ENCODE assay signal across 26 mouse cellular contexts in genomic region chr11:90034646-90035045, GRCm38 (mm10). TPM values are rescaled to one million over a fixed set of nuclear protein-coding genes. Genes with fewer than 3 reads are reported as not detected.
DNase-seq lines count a peak whose midpoint lies in the region; TF ChIP-seq lines count a peak whose summit lies in the region.
"Had no signal": no experiment of that assay in that cellular context is flagged by ENCODE, and none has a peak within 500 bp of the region (broad histone marks: within the 10 kb centered on the region; RNA-seq: fewer than 3 reads in every experiment).

No protein-coding gene starts in this region.

- peak; percentile 82 for TF ChIP-seq POLR2A in lung, adult 2 months (IDR thresholded peaks at IDR 0.05; ENCODE audit: borderline replicate concordance, extremely low read depth, low read depth, low read length)

- H3K4me3 ChIP-seq in lung, adult 2 months (replicated peaks; ENCODE audit: extremely low read depth, low read depth, low read length): peak overlapping the region; percentile 78
- H3K4me3 ChIP-seq: embryonic facial prominence, embryonic 13.5 days; erythroblast, embryonic 14.5 days; forebrain, embryonic 12.5 days; kidney, embryonic 15.5 days; limb, embryonic 13.5 days; liver, embryonic 13.5 days; lung, embryonic 15.5 days; megakaryocyte, embryonic 14.5 days; midbrain, embryonic 13.5 days had no signal

- TF ChIP-seq CTCF in lung, adult 2 months (IDR thresholded peaks at IDR 0.05; ENCODE audit: insufficient read depth, low read length): no peak

- WGBS in lung, adult 2 months: 37% methylated on average over 12 of the region's 12 CpGs

- intact Hi-C loops in heart, postnatal 36 days (cut with DNase I): no loop called here

- peak; percentile 54 to 65 for DNase-seq in heart, adult 18-20 months
- no peak for DNase-seq in heart, postnatal 36 days
- no peak for DNase-seq in lung, adult 2 months
- no peak for DNase-seq in lung, postnatal 14 days
- DNase-seq in lung, postnatal 10 days: peak; percentile 44
- no peak for DNase-seq in urinary bladder, postnatal 36 days (ENCODE audit: low spot score in 2 of 2)
- DNase-seq in cerebellum, postnatal 36 days: no peak
- DNase-seq: adrenal gland, postnatal 14 days; cerebellum, adult 2 months; cerebellum, postnatal 25 days; embryo, embryonic 11 days; gastrocnemius, postnatal 10 days; kidney, postnatal 4 days; liver, embryonic 13.5 days; right cerebral cortex, postnatal 14 days; spleen, adult 18-20 months; thymus, postnatal 25 days had no signal

- peaks cover 2% of the 10 kb centered on the region; the same call in 1 of the 2 replicates for H3K4me1 ChIP-seq in lung, adult 2 months (ENCODE audit: control insufficient read depth, insufficient read depth, low read length)
- H3K4me1 ChIP-seq: liver, embryonic 13.5 days had no signal

RNA-seq across cellular contexts. Expression of gene Tmem100, which starts 4.5 kb away (rescaled TPM):
- 10 to 100 TPM in 1 of 2 experiments, 1 to 10 TPM in 1; 9.8 to 15.2 TPM for total RNA-seq in heart, adult 18-20 months (2021)
- 10 to 100 TPM; 13.2 to 22.4 TPM for total RNA-seq in heart, postnatal 36 days (2021)
- polyA plus RNA-seq in lung, adult 2 months (2012; rRNA removed): 169 and 219 TPM in 2 replicates
- polyA plus RNA-seq: CD4-positive, CD25-positive, alpha-beta regulatory T cell, adult 4 months; erythroblast, embryonic 14.5 days had no signal

RNA-seq across cellular contexts. Expression of gene Pctp, which starts 32.0 kb away (rescaled TPM):
- 1 to 10 TPM; 4.0 to 4.7 TPM for total RNA-seq in heart, adult 18-20 months (2021)
- total RNA-seq in heart, postnatal 36 days (2021): 1 to 10 TPM; 3.5 to 4.2 TPM
- polyA plus RNA-seq in lung, adult 2 months (2012; rRNA removed): 3.0 and 3.1 TPM in 2 replicates

Comparison
In these comparisons a context has a peak if more than half of its experiments do, and no peak if none do; other contexts are left out.
1. DNase-seq: peak in heart, adult 18-20 months (2 of 2) and lung, postnatal 10 days (single experiment); none in heart, postnatal 36 days (0 of 2), lung, adult 2 months (single experiment), lung, postnatal 14 days (single experiment), urinary bladder, postnatal 36 days (0 of 2) and cerebellum, postnatal 36 days (0 of 2).